Mouse (Mus musculus) right cerebral cortex, postnatal 36 days (tissue): ENCODE measurements around the gene Ier5l.

Experiments used
- DNase-seq, 2 experiments: peaks; one replicate each; pipeline ENCODE4 v3.0.0; 2022; ENCODE audit warnings: low spot score in 2 of 2, mixed read lengths in 1 of 2

The Ier5l gene

DNA sequence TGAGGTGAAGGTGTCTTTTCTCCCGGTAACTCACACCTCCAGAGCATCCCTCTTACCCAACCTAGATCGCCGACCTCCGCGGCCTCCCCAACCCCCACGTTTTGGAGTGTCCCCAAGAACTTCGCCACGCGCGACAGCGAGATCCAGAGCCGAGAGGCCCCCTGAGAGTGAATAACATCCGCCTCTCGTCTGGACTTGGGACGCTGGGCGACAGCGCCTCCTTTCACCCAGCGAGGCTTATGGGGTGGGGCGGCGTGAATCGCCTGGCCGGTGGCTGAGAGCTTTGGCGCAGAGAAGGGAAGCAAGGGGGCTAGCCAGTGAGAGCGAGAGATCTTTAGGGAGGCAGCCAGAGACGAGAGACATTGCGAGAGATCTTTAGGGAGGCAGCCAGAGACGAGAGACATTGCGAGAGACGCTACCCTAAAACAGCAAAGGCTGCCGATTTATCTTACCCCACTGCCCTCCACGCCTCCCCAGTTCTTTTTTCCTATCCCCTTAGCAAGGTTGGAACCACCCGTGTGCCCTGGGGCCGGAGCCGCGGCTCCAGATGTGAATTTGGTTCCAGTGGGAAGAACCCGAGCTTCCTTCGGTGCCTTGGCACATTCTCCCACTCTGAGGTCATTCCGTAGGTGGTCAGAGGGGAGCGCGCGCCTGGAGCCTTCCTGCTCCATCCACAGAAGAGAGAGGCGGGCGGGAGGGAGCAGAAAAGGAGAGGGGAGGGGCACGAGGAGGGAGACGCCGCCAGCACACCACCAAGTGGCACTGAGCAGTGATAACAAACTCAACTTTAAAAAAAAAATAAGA is 3.7 kb downstream of the Ier5l start:
- peak; percentile 52 to 54 for DNase-seq

DNA sequence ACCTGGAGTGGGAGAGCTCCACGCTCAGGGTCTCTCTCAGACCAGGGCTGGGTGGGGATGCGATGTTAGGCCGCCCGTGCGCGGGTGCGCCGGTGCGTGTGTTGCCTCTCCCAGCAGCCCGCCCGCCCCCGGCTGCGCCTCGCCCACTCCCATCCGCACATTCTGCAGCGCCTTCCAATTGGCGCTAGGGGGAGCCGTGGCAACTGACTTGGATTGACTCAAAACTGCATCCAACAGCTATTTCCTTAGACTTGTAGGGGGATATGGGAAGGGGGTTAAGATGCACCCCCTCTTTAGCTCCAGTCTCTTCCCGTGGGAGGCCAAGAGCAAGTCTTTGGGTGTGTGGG is 4.2 kb downstream of the Ier5l start:
- DNase-seq, result peak; percentile 73 to 76

- no peak for DNase-seq
Observed at GRCm38 (mm10) chr2:30469009-30469408, 5.0 kb downstream of the Ier5l start.

DNA sequence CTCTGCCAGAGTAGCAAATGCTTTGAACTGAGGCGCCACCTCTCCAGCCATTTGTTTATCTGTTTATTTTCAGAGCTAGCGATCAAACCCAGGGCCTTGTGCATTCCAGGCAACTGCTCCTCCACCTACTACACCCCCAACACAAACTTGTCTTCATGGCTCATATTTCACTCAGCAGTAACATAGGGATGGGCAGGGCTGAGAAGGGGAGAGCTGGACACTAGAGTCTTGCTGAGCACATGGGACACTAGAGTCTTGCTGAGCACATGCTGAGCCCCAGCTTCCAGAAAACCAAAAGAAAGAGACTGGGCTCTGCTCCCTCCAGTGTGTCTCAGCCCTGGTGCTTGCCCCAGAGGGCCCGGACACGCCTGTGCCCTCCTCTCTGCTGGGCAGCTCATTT is 7.2 kb downstream of the Ier5l start:
- no peak for DNase-seq

DNA sequence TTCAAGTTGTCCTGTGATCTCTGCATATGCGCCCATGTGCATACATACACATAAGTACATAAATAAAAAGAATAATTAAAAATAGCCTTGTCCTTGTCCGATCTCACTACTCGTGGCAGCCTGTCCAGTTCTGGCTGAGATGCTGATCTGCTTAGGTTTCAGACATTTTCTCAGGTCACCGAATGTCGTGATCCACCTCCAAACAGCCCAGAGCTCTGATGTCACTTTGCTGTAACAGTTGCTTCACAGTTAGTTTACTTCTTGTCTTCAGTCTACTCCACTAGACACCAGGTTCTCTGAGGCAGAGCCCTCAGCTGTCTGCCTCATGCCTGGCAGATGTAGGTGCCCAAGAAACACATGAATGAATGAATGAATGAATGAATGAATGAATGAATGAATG is 9.6 kb downstream of the Ier5l start:
- no peak for DNase-seq

GRCm38 (mm10) chr2:30463904-30464330 is 10.1 kb downstream of the Ier5l start:
- peak; percentile 29 to 75 for DNase-seq

DNA sequence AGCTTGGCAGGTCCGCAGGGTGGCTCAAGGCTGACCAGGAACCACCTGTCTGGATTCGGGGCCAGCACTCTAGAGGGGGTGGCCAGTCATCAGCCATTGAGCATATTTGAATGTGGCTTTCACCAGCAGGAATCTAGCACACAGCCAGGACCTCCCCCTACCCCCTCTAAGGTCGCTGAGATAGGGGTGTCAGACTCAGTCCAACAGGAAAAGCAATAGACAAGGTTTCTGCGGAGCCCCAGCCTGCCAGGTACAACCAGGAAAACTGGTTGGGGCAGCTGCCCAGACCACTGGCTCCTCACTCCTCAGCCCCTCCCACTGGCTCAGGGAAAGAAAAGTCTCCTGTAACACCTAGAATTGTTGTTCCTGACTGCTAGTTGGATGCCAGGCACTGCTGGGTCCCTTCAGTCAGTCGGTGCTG is 10.7 kb downstream of the Ier5l start:
- no peak for DNase-seq

- DNase-seq, result no peak
Observed at GRCm38 (mm10) chr2:30459241-30459640, 14.8 kb downstream of the Ier5l start.

DNA sequence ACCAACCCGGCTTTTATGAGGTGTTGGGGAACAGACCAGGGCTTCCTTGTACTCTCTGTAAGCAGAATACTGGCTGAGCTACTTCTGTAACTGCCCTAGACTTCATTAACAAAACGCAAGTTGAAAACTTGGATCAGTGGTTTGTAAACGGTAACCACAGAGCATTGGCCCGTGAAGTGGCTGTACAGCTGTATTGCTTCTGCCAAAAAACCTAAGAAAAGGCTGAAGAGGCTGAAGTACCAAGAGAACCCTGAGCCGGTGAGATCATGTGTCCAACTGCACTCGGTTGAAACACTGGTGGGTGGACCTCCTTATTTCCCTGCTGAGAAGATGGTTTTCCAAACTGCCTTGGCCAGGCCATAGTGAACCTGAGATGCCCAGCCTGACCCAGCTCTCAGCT is 15.7 kb downstream of the Ier5l start:
- no peak for DNase-seq

DNA sequence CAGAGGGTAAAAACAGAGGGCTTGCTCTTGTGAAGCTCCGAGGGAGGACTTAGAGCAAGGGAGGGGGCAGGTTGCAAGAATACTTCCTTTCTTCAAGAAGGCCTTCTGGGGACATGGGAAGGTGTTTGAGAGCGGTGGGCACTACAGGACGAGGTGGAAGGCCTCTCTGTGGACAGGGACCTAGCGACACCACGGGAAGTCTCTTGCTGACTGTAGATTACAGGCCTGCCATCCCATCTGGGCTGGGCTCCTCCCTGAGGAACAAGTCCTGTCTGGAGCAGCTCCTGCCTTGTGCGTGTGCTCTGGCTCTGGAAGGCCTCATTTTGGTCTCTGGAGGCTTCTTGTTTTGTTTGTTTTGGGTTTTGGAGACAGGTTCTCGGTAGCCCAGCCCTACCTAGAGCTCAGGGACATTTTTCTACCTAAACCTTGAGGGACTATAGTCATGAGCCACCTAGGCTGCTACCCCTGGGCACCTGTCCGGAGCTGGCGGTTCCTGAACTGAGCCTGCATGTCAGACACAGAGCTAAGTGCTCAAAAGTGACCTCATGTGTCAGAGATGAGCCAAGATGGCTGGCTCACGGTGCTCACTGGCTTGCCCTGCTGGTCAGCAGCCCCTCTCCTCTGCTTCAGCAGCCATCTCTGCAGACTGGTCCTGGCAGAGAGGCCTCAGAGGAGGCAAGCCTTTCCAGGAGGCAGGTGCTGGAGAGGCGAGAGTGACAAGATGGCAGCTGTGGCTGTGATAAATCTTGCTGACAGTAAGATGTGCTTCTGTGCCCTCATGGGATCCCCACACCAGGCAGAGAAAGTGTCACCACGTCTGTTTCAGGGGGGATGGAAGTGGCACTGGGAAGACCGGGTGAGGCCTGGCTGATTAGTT is 17.7 kb downstream of the Ier5l start:
- DNase-seq, result no peak

GRCm38 (mm10) chr2:30454587-30454986 is 19.4 kb downstream of the Ier5l start:
- DNase-seq, result no peak

GRCm38 (mm10) chr2:30453570-30453969 is 20.4 kb downstream of the Ier5l start:
- DNase-seq, result no peak

DNA sequence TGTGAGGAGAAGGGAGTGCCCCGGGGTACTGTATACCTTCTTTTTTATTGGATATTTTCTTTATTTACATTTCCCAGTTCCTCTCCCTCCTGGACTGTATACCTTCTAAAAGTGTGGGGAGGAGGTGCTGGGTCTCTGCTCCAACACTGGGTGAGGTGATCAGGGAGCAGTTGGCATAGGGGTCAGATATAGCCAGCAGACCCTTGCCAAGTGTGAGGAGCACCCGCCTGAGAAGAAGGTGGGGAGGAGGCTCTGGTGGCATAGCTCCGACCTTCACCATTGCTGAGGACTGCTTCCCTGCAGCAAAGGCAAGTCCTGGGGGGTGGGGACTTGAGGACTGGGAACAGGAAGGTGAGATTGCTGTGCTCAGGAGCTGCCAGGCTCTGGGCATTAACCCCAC is 22.5 kb downstream of the Ier5l start:
- no peak for DNase-seq

DNA sequence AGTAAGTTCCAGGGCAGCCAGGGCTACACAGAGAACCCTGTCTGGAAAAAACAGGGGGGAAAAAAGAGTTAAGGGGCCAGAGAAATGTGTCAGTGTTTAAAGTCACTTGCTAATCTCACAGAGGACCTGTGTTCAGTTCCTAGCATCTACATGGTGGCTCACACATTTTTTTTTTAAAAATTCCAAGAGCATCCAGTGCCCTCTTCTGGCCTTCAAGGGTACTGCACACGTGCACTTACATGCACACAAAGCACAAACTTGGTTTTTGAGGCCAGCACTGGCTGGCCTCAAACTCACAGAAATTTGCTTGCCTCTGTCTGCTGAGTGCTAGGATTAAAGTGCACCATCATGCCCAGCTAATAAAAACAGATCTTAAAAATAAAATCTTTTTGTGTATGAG is 23.5 kb downstream of the Ier5l start:
- DNase-seq, result no peak

GRCm38 (mm10) chr2:30448371-30448770 is 25.6 kb downstream of the Ier5l start:
- DNase-seq, result no peak

- DNase-seq, result no peak
Observed at GRCm38 (mm10) chr2:30446891-30447826, 26.9 kb downstream of the Ier5l start.

GRCm38 (mm10) chr2:30445312-30445711 is 28.7 kb downstream of the Ier5l start:
- DNase-seq, result no peak

- no peak for DNase-seq
Observed at GRCm38 (mm10) chr2:30444450-30444849, 29.6 kb downstream of the Ier5l start.

GRCm38 (mm10) chr2:30444006-30444405 is 30.0 kb downstream of the Ier5l start:
- no peak for DNase-seq

DNA sequence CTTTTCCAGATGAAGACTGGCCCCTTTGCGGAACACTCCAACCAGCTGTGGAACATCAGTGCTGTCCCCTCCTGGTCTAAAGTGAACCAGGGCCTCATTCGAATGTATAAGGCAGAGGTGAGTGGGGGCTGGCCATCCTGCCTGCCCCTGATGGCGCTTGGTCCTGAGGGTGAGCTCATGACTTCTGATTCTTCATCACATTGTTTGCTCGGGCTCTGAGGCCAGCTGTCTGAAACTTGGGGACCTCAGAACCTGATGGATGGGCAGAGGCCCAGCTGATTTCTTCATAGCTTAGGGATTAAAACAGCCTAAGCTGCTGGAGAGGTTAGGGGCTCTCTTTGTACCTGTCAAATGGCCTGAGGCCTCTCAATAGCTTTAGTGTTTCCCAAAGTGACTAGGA is 30.7 kb downstream of the Ier5l start:
- no peak for DNase-seq

- no peak for DNase-seq
Observed at GRCm38 (mm10) chr2:30442498-30442890, 31.5 kb downstream of the Ier5l start.
